Mouse (Mus musculus): ENCODE data around the gene Kif26b. TPM values are rescaled to one million over a fixed set of nuclear protein-coding genes. Genes with fewer than 3 reads are reported as not detected.

Kif26b gene
- total RNA-seq, 2 experiments from 2014 or later: 21.2 to 22.7 TPM

GRCm38 (mm10) chr1:178597113-178597512, 68.2 kb downstream of the Kif26b start:
- no peak for DNase-seq

- DNase-seq: no peak
Observed at GRCm38 (mm10) chr1:178597757-178598156, 68.8 kb downstream of the Kif26b start.

- DNase-seq: peak; percentile 19
Observed at GRCm38 (mm10) chr1:178600851-178601569, 72.1 kb downstream of the Kif26b start.

- DNase-seq: no peak
Observed at GRCm38 (mm10) chr1:178609151-178609775, 80.3 kb downstream of the Kif26b start.

GRCm38 (mm10) chr1:178611512-178611911, 82.6 kb downstream of the Kif26b start:
- DNase-seq: no peak

- DNase-seq: no peak
Observed at GRCm38 (mm10) chr1:178621301-178621700, 92.4 kb downstream of the Kif26b start.

- DNase-seq: no peak
Observed at GRCm38 (mm10) chr1:178623889-178624288, 95.0 kb downstream of the Kif26b start.

GRCm38 (mm10) chr1:178626961-178627381, 98.0 kb downstream of the Kif26b start:
- no peak for DNase-seq

- no peak for DNase-seq
Observed at GRCm38 (mm10) chr1:178630042-178630441, 101.1 kb downstream of the Kif26b start.

GRCm38 (mm10) chr1:178631863-178632262, 102.9 kb downstream of the Kif26b start:
- no peak for DNase-seq

- no peak for DNase-seq
Observed at GRCm38 (mm10) chr1:178634359-178635085, 105.6 kb downstream of the Kif26b start.

- no peak for DNase-seq
Observed at GRCm38 (mm10) chr1:178635470-178635869, 106.5 kb downstream of the Kif26b start.

GRCm38 (mm10) chr1:178637293-178637692, 108.4 kb downstream of the Kif26b start:
- DNase-seq: no peak

GRCm38 (mm10) chr1:178639951-178640350, 111.0 kb downstream of the Kif26b start:
- DNase-seq: no peak

- peak; percentile 48 for DNase-seq
Observed at GRCm38 (mm10) chr1:178640719-178641455, 112.0 kb downstream of the Kif26b start.

GRCm38 (mm10) chr1:178641788-178642187, 112.9 kb downstream of the Kif26b start:
- no peak for DNase-seq

- no peak for DNase-seq
Observed at GRCm38 (mm10) chr1:178644954-178645353, 116.0 kb downstream of the Kif26b start.

- peak; percentile 21 for DNase-seq
Observed at GRCm38 (mm10) chr1:178646589-178646988, 117.7 kb downstream of the Kif26b start.

- DNase-seq: no peak
Observed at GRCm38 (mm10) chr1:178655525-178655924, 126.6 kb downstream of the Kif26b start.

- no peak for DNase-seq
Observed at GRCm38 (mm10) chr1:178661035-178661434, 132.1 kb downstream of the Kif26b start.

- DNase-seq: no peak
Observed at GRCm38 (mm10) chr1:178661556-178661955, 132.6 kb downstream of the Kif26b start.

GRCm38 (mm10) chr1:178663539-178663938, 134.6 kb downstream of the Kif26b start:
- DNase-seq: no peak
